In the genomic region with DNA sequence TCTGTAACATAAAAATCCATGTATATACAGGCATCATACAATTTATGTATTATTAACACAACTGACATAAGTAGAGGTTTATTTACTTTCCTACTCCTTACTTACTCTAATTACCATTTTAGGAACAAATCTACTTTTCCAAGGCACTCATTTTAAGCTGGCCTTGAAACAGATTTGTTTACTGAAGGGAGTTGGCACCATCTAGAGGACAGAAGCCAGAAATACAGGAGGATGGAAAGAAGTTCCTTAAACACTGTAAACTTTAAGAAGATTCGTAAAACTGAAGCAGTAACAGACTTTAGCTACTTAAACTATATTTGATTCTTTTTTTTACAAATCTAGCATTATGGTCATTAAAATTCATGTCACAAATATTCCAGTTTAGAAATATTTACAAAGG, we compare ENCODE assay signal across 10 mouse cellular contexts. TPM values are rescaled to one million over a fixed set of nuclear protein-coding genes. Genes with fewer than 3 reads are reported as not detected.
DNase-seq lines count a peak whose midpoint lies in the region; ATAC-seq and TF ChIP-seq lines count a peak whose summit lies in the region.
"Had no signal": no experiment of that assay in that cellular context is flagged by ENCODE, and none has a peak within 500 bp of the region (broad histone marks: within the 10 kb centered on the region; RNA-seq: fewer than 3 reads in every experiment).

No protein-coding gene starts in this region.

- H3K27ac ChIP-seq in kidney, embryonic 14.5 days (ENCODE audit: low read depth, low read length): no peak overlapping the region
- H3K27ac ChIP-seq in CH12.LX (ENCODE audit: insufficient read depth, low read depth): no peak overlapping the region
- H3K27ac ChIP-seq: heart, embryonic 13.5 days; midbrain, embryonic 12.5 days had no signal

- TF ChIP-seq POLR2A in CH12.LX (IDR thresholded peaks at IDR 0.05; ENCODE audit: low read depth, low read length): no peak

- dilution Hi-C loops in CH12.LX (cut with MboI; ENCODE audit: extremely low pct_ligation_motif_present, extremely low pct_unique_long_range_greater_than_20kb, low sequenced_read_pairs): no loop called here

- no peaks in the 10 kb centered on the region for H3K9me3 ChIP-seq in kidney, embryonic 14.5 days (ENCODE audit: control insufficient read depth, low read length)
- H3K9me3 ChIP-seq in CH12.LX (replicated peaks; ENCODE audit: low read length): no peaks in the 10 kb centered on the region
- H3K9me3 ChIP-seq: heart, embryonic 13.5 days; midbrain, embryonic 12.5 days had no signal

- H3K4me3 ChIP-seq in kidney, embryonic 14.5 days (ENCODE audit: low read length): no peak overlapping the region
- no peak overlapping the region for H3K4me3 ChIP-seq in CH12.LX (replicated peaks in 1 of 3; ENCODE audit: low read depth in 2 of 3, low read length in 2 of 3, poor library complexity in 1 of 3)
- H3K4me3 ChIP-seq: heart, embryonic 13.5 days; midbrain, embryonic 12.5 days had no signal

- no peaks in the 10 kb centered on the region for H3K36me3 ChIP-seq in kidney, embryonic 14.5 days (ENCODE audit: control insufficient read depth, insufficient read depth, low read length)
- H3K36me3 ChIP-seq in CH12.LX (replicated peaks in 1 of 2; ENCODE audit: control insufficient read depth in 1 of 2, insufficient read depth in 1 of 2, low read length in 1 of 2): no peaks in the 10 kb centered on the region
- H3K36me3 ChIP-seq in splenic B cell, adult 2 months (ENCODE audit: control insufficient read depth, insufficient read depth, low read length, poor library complexity, severe bottlenecking): no peaks in the 10 kb centered on the region
- H3K36me3 ChIP-seq: heart, embryonic 13.5 days; midbrain, embryonic 12.5 days had no signal

- WGBS in kidney, embryonic 14.5 days: 45% methylated on average over 1 of the region's 1 CpGs

- no peak for TF ChIP-seq EP300 in CH12.LX (IDR thresholded peaks at IDR 0.05; ENCODE audit: low read length)

- in situ Hi-C loops in CH12.LX (cut with MboI; ENCODE audit: low pct_ligation_motif_present, low pct_unique_long_range_greater_than_20kb, low sequenced_read_pairs): no loop called here

- DNase-seq in cerebellum, adult 18-20 months: peak; percentile 46 to 50
- peak; percentile 55 for DNase-seq in kidney, postnatal 14 days
- DNase-seq in CH12.LX (ENCODE audit: extremely low read depth): peak; percentile 52
- DNase-seq in fibroblast of lung, adult 2 months (ENCODE audit: low read depth): peak; percentile 44
- peak; percentile 77 for DNase-seq in splenic B cell, adult 2 months (ENCODE audit: low read depth, low spot score)
- no peak for DNase-seq in gastrocnemius, postnatal 10 days

- H3K4me2 ChIP-seq in kidney, embryonic 14.5 days (replicated peaks; ENCODE audit: low read depth, low read length): no peak overlapping the region
- H3K4me2 ChIP-seq in CH12.LX (ENCODE audit: insufficient read depth, low read depth, poor library complexity, severe bottlenecking): no peak overlapping the region
- H3K4me2 ChIP-seq: heart, embryonic 13.5 days; midbrain, embryonic 12.5 days had no signal

- no peaks in the 10 kb centered on the region for H3K79me2 ChIP-seq in CH12.LX (replicated peaks; ENCODE audit: control insufficient read depth, extremely low read depth, insufficient read depth, poor library complexity, severe bottlenecking)

- H3K4me1 ChIP-seq in kidney, embryonic 14.5 days (ENCODE audit: control insufficient read depth, insufficient read depth, low read length): no peaks in the 10 kb centered on the region
- peaks cover 0 to 2% of the 10 kb centered on the region in 2 experiments; a peak in 1 of 4 replicates for H3K4me1 ChIP-seq in CH12.LX (ENCODE audit: control insufficient read depth in 1 of 2, insufficient read depth in 2 of 2)
- H3K4me1 ChIP-seq: midbrain, embryonic 12.5 days had no signal

- peak in 1 of 2 experiments; percentile 91; a peak in 3 of 4 replicates for TF ChIP-seq CTCF in CH12.LX (conservative IDR thresholded peaks at IDR 0.05 in 1 of 2, IDR thresholded peaks at IDR 0.05 in 1 of 2; ENCODE audit: low read depth in 2 of 2, low read length in 2 of 2)

- ATAC-seq in cerebellum, adult (ENCODE audit: insufficient number of reproducible peaks, low FRiP score, low TSS enrichment): no peak
- ATAC-seq in kidney, embryonic 14.5 days (ENCODE audit: low FRiP score, low TSS enrichment): no peak

- peak; percentile 97 for TF ChIP-seq RAD21 in CH12.LX (IDR thresholded peaks at IDR 0.05; ENCODE audit: low read depth, low read length)

- H3K9ac ChIP-seq in kidney, embryonic 14.5 days (ENCODE audit: low read depth, low read length): no peak overlapping the region
- H3K9ac ChIP-seq in CH12.LX (ENCODE audit: insufficient read depth, low read depth): no peak overlapping the region
- H3K9ac ChIP-seq: heart, embryonic 13.5 days; midbrain, embryonic 12.5 days had no signal

- no peaks in the 10 kb centered on the region for H3K27me3 ChIP-seq in kidney, embryonic 14.5 days (ENCODE audit: control insufficient read depth, insufficient read depth, low read length)
- no peaks in the 10 kb centered on the region for H3K27me3 ChIP-seq in CH12.LX (replicated peaks)
- H3K27me3 ChIP-seq in splenic B cell, adult 2 months (ENCODE audit: control insufficient read depth, insufficient read depth, low read length, poor library complexity, severe bottlenecking): no peaks in the 10 kb centered on the region
- H3K27me3 ChIP-seq: heart, embryonic 13.5 days; midbrain, embryonic 12.5 days had no signal

TF ChIP-seq in CH12.LX, 34 proteins besides CTCF, POLR2A, EP300 and RAD21:
- TF ChIP-seq RCOR1 (conservative IDR thresholded peaks at IDR 0.05; ENCODE audit: low read depth, low read length) (no peak), JUND (conservative IDR thresholded peaks at IDR 0.05; ENCODE audit: low read depth, low read length) (peak; percentile 37; the same call in 1 of the 2 replicates), USF1 (IDR thresholded peaks at IDR 0.05; ENCODE audit: low read depth, low read length) (no peak), ZC3H11A (IDR thresholded peaks at IDR 0.05; ENCODE audit: low read depth, low read length) (peak; percentile 67), BHLHE40 (IDR thresholded peaks at IDR 0.05; ENCODE audit: low read depth, low read length) (no peak), NRF1 (IDR thresholded peaks at IDR 0.05; ENCODE audit: low read depth, low read length) (no peak), IRF4 (IDR thresholded peaks at IDR 0.05; ENCODE audit: low read depth, low read length) (no peak), E2F4 (IDR thresholded peaks at IDR 0.05; ENCODE audit: insufficient replicate concordance, low read depth, low read length) (0 out of 2 replicates have a peak, but pooled peaks have one; percentile 34), MYC (IDR thresholded peaks at IDR 0.05; ENCODE audit: low read depth, low read length) (no peak), SMC3 (IDR thresholded peaks at IDR 0.05; ENCODE audit: low read depth, low read length) (peak; percentile 86)
TF ChIP-seq in CH12.LX: peak in this region for 4.

RNA-seq across cellular contexts. Expression of a gene that starts 8.5 kb away (rescaled TPM):
- polyA plus RNA-seq in kidney, embryonic 14.5 days (2014; fragmentation: Nextera tagmentation; extraction: Ambion mirVana): 3.3 and 4.7 TPM in 2 replicates
- total RNA-seq in CH12.LX (2012; rRNA removed): 0.34 and 0.89 TPM in 2 replicates
- 0.07 TPM in 1 of 2 replicates, not detected in the other for total RNA-seq in CH12.LX (2014; rRNA removed)
- 0.10 and 0.53 TPM in 2 replicates for polyA plus RNA-seq in CH12.LX (2012; ENCODE audit: insufficient read length, low read depth)
- 1 to 10 TPM in 1 of 2 experiments, under 1 TPM in 1; 0.59 to 1.7 TPM for total RNA-seq in gastrocnemius, postnatal 10 days (2021)

RNA-seq across cellular contexts. Expression of a gene that starts 29.2 kb away (rescaled TPM):
- 0.40 and 0.81 TPM in 2 replicates for polyA plus RNA-seq in kidney, embryonic 14.5 days (2014; fragmentation: Nextera tagmentation; extraction: Ambion mirVana)
- total RNA-seq in CH12.LX (2012; rRNA removed) (not detected in 2 replicates), CH12.LX (2014; rRNA removed) (not detected in 2 replicates)
- polyA plus RNA-seq in CH12.LX (2012; ENCODE audit: insufficient read length, low read depth): not detected in 2 replicates
- under 1 TPM; 0.14 to 0.25 TPM for total RNA-seq in gastrocnemius, postnatal 10 days (2021)

RNA-seq across cellular contexts. Expression of a gene that starts 30.7 kb away (rescaled TPM):
- polyA plus RNA-seq in kidney, embryonic 14.5 days (2014; fragmentation: Nextera tagmentation; extraction: Ambion mirVana): 6.0 and 13.8 TPM in 2 replicates
- total RNA-seq in CH12.LX (2012; rRNA removed): 0.46 and 0.93 TPM in 2 replicates
- total RNA-seq in CH12.LX (2014; rRNA removed): 0.68 and 0.92 TPM in 2 replicates
- polyA plus RNA-seq in CH12.LX (2012; ENCODE audit: insufficient read length, low read depth): 0.23 and 0.91 TPM in 2 replicates
- 1 to 10 TPM; 4.3 TPM for total RNA-seq in gastrocnemius, postnatal 10 days (2021)
